Mouse (Mus musculus): ENCODE measurements at regions not wholly inside any gene's neighbourhood (a gene's known extent, or its start where the extent isn't known, plus 50 kb on each side); places are given as distances from the start of the nearest gene placed in this dataset.

DNA sequence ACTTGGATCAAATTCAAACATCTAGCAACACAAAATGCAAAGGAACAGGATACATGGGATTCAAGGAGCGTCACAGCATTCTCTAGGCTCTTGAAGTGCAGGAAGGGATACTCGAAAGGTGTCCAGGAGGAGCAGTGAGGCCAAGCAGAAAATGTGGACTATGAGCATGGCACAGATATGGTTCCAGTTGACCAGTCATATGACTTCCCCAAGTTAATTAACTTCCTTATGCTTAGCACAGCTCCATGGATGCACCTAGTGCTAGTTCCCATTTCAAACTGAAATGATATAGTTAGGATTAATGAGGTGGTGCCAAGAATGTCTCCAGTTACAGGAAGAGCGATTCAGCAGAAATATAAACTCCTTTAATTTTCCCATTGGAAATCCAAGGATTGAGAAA, 95.2 kb upstream of the Steap1 start:
- TF ChIP-seq CTCF (conservative IDR thresholded peaks at IDR 0.05; ENCODE audit: low read length) (no peak), NANOG (IDR thresholded peaks at IDR 0.05; ENCODE audit: borderline replicate concordance, low read length) (no peak)
